Mouse (Mus musculus) testis, adult 2 months (tissue): Measurements from ENCODE around the gene Unc5a. TPM values are rescaled to one million over a fixed set of nuclear protein-coding genes. Genes with fewer than 3 reads are reported as not detected.

Source experiments
- H3K27ac ChIP-seq: fragments of 200-500 bp; 2 replicates; pipeline ENCODE4 v1.5.1; 2012; ENCODE audit warnings: low read depth, low read length; ENCODE audit not compliant: control insufficient read depth, insufficient read depth
- H3K27me3 ChIP-seq: fragments of 200-500 bp; 2 replicates; pipeline ENCODE4 v1.6.1; 2012; ENCODE audit warnings: mild to moderate bottlenecking, low read length, moderate library complexity; ENCODE audit not compliant: control insufficient read depth, insufficient read depth
- H3K36me3 ChIP-seq: fragments of 200-500 bp; 2 replicates; pipeline ENCODE4 v1.6.1; 2012; ENCODE audit warnings: mild to moderate bottlenecking, low read length; ENCODE audit not compliant: control insufficient read depth, insufficient read depth
- H3K4me1 ChIP-seq: fragments of 200-500 bp; 2 replicates; pipeline ENCODE4 v1.6.1; 2012; ENCODE audit warnings: low read length; ENCODE audit not compliant: control insufficient read depth, insufficient read depth
- H3K4me3 ChIP-seq: fragments of 200-500 bp; 2 replicates; pipeline ENCODE4 v1.5.1; 2012; ENCODE audit warnings: low read depth, mild to moderate bottlenecking, low read length, moderate library complexity, mixed read lengths; ENCODE audit not compliant: control insufficient read depth
- CTCF ChIP-seq: fragments of 200-500 bp; IDR thresholded peaks from 2 replicates; pipeline ENCODE4 v1.5.1; 2012; ENCODE audit warnings: low read depth, mild to moderate bottlenecking, inconsistent platforms, low read length, moderate library complexity; ENCODE audit not compliant: control insufficient read depth, insufficient read depth, insufficient replicate concordance
- POLR2A ChIP-seq: fragments of 200-500 bp; IDR thresholded peaks from 2 replicates; pipeline ENCODE4 v1.6.1; 2012; ENCODE audit warnings: low read depth, mild to moderate bottlenecking, inconsistent platforms, low read length, moderate library complexity; ENCODE audit not compliant: control insufficient read depth
- polyA plus RNA-seq: library from polyadenylated mRNA; depleted of rRNA; stranded (reverse); fragments of >200 nt; gene quantifications from 2 replicates; pipeline ENCODE4 v1.2.3, GENCODE M21; 2012

Unc5a gene
- polyA plus RNA-seq, 1 experiment = 1.0 TPM

GRCm38 (mm10) chr13:55013702-55014344, 64.6 kb downstream of the Unc5a start:
- H3K36me3 ChIP-seq = no peaks in the 10 kb centered on the region
- TF ChIP-seq CTCF (no peak), POLR2A (no peak)
- H3K27me3 ChIP-seq = no peaks in the 10 kb centered on the region
- H3K4me1 ChIP-seq = peaks cover 5% of the 10 kb centered on the region; the same call in 1 of the 2 replicates
- H3K27ac ChIP-seq = no peak overlapping the region
- no peak overlapping the region for H3K4me3 ChIP-seq

GRCm38 (mm10) chr13:55014451-55014850, 65.2 kb downstream of the Unc5a start:
- Histone ChIP-seq H3K36me3 (no peaks in the 10 kb centered on the region), H3K4me1 (peaks cover 5% of the 10 kb centered on the region; the same call in 1 of the 2 replicates), H3K27ac (no peak overlapping the region), H3K27me3 (no peaks in the 10 kb centered on the region), H3K4me3 (no peak overlapping the region)
- TF ChIP-seq CTCF (no peak), POLR2A (no peak)

- no peak overlapping the region for H3K4me3 ChIP-seq
- TF ChIP-seq POLR2A (no peak), CTCF (no peak)
- H3K27ac ChIP-seq = no peak overlapping the region
- peaks cover under 1% of the 10 kb centered on the region; the same call in 1 of the 2 replicates for H3K4me1 ChIP-seq
- H3K36me3 ChIP-seq = no peaks in the 10 kb centered on the region
- H3K27me3 ChIP-seq = no peaks in the 10 kb centered on the region
Observed at GRCm38 (mm10) chr13:55017154-55017897, 68.1 kb downstream of the Unc5a start.

GRCm38 (mm10) chr13:55017898-55018599, 68.8 kb downstream of the Unc5a start:
- Histone ChIP-seq H3K27me3 (no peaks in the 10 kb centered on the region), H3K4me1 (no peaks in the 10 kb centered on the region), H3K36me3 (no peaks in the 10 kb centered on the region), H3K4me3 (no peak overlapping the region), H3K27ac (no peak overlapping the region)
- TF ChIP-seq POLR2A = no peak
- no peak for TF ChIP-seq CTCF

GRCm38 (mm10) chr13:55018700-55019099, 69.5 kb downstream of the Unc5a start:
- Histone ChIP-seq H3K27ac (no peak overlapping the region), H3K4me1 (no peaks in the 10 kb centered on the region), H3K36me3 (no peaks in the 10 kb centered on the region), H3K27me3 (no peaks in the 10 kb centered on the region), H3K4me3 (no peak overlapping the region)
- no peak for TF ChIP-seq POLR2A
- TF ChIP-seq CTCF = no peak

GRCm38 (mm10) chr13:55019181-55019580, 70.0 kb downstream of the Unc5a start:
- H3K27ac ChIP-seq = no peak overlapping the region
- H3K36me3 ChIP-seq = no peaks in the 10 kb centered on the region
- H3K4me1 ChIP-seq = no peaks in the 10 kb centered on the region
- TF ChIP-seq CTCF = no peak
- TF ChIP-seq POLR2A = no peak
- no peak overlapping the region for H3K4me3 ChIP-seq
- no peaks in the 10 kb centered on the region for H3K27me3 ChIP-seq

- Histone ChIP-seq H3K27me3 (no peaks in the 10 kb centered on the region), H3K36me3 (no peaks in the 10 kb centered on the region), H3K4me1 (no peaks in the 10 kb centered on the region), H3K4me3 (no peak overlapping the region), H3K27ac (no peak overlapping the region)
- no peak for TF ChIP-seq POLR2A
- TF ChIP-seq CTCF = no peak
Observed at GRCm38 (mm10) chr13:55020051-55020450, 70.8 kb downstream of the Unc5a start.
